Mouse (Mus musculus): ENCODE results near the gene Vmn1r130.
"Not testable (repeated sequence)": the region's sequence is repeated elsewhere in the genome, so short reads cannot be mapped to it uniquely, and the experiment has no call there.

Vmn1r130 gene

DNA sequence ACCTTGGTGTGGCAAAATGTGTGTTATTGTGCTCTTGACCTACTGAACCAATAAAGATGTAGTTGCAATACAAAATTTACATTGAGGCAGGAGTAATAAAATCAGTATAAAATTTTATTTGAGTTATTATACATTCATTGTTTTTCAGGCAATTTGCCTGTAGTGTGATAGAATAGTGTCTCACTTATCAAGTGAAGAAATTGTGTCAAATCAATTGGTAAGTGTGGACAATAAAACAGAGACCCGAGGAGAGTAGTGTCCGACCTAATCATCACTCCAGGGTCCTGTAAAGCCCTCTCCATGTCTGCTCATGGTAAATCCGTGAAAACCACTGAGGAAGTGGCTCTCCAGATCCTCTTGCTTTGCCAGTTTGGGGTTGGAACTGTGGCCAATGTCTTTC is at the start of gene Vmn1r130:
TSS of gene Vmn1r130 (plus strand) at position 301 of the 400 bp plus-strand sequence.
- DNase-seq (ENCODE audit: extremely low read depth, low read depth, low spot score) = not testable (repeated sequence)

DNA sequence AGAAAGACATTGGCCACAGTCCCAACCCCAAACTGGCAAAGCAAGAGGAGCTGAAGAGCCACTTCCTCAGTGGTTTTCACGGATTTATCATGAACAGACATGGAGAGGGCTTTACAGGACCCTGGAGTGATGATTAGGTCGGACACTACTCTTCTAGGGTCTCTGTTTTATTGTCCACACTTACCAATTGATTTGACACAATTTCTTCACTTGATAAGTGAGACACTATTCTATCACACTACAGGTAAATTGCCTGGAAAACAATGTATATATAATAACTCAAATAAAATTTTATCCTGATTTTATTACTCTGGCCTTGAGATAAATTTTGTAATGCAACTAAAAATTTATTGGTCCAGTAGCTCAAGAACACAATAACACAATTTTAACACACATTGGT is 34.4 kb downstream of the Vmn1r130 start, which contains the start of gene Vmn1r131:
TSS of gene Vmn1r131 (minus strand) at position 101 of the 400 bp plus-strand sequence.
- DNase-seq (ENCODE audit: extremely low read depth, low read depth, low spot score) = not testable (repeated sequence)
